Mouse (Mus musculus) lung, adult 2 months (tissue): ENCODE results near the gene Actg1.

Experiments
- CTCF ChIP-seq: fragments of 200-500 bp; IDR thresholded peaks from 2 replicates; pipeline ENCODE4 v1.5.1; 2011; ENCODE audit warnings: mild to moderate bottlenecking, low read length, control low read depth; ENCODE audit not compliant: insufficient read depth
- POLR2A ChIP-seq: fragments of 200-500 bp; IDR thresholded peaks from 2 replicates; pipeline ENCODE4 v1.6.1; 2011; ENCODE audit warnings: low read depth, mild to moderate bottlenecking, control low read depth, low read length, borderline replicate concordance; ENCODE audit errors: extremely low read depth

GRCm38 (mm10) chr11:120314721-120315415 is 33.5 kb downstream of the Actg1 start:
- no peak for TF ChIP-seq CTCF
- TF ChIP-seq POLR2A = no peak
